Mouse (Mus musculus) gonadal fat pad, adult 2 months (tissue): ENCODE data around the gene Mfap3l. TPM values are rescaled to one million over a fixed set of nuclear protein-coding genes. Genes with fewer than 3 reads are reported as not detected.
"Not testable (repeated sequence)": the region's sequence is repeated elsewhere in the genome, so short reads cannot be mapped to it uniquely, and the experiment has no call there.

ENCODE experiments used
- DNase-seq: peaks from one replicate; pipeline ENCODE4 v3.0.0-alpha.2; 2012; ENCODE audit warnings: low read depth
- polyA plus RNA-seq: library from polyadenylated mRNA; depleted of rRNA; stranded (reverse); fragments of >200 nt; gene quantifications from 2 replicates; pipeline ENCODE4 v1.2.3, GENCODE M21; 2012; rRNA removed

Gene Mfap3l
- polyA plus RNA-seq, 1 experiment, result 24.9 TPM

DNA sequence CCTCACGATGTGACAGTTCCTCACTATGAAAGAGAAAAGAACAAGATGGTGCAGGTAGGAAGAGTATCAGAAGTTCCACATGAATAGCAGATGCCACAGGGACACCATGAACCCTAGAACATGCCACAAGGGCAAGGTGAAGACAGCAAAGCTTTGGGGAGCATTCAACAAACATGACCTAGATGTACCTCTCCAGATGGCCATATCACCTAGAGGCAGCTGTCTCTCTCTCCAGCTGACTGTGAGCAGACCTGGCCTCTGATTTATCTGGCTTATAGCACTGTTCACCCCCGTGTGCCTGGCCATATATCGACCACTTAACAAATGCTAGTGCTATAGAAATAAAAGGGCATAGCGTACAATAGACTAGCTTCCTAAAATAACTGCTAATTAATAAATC lies 17.5 kb downstream of the Mfap3l start:
- no peak for DNase-seq

DNA sequence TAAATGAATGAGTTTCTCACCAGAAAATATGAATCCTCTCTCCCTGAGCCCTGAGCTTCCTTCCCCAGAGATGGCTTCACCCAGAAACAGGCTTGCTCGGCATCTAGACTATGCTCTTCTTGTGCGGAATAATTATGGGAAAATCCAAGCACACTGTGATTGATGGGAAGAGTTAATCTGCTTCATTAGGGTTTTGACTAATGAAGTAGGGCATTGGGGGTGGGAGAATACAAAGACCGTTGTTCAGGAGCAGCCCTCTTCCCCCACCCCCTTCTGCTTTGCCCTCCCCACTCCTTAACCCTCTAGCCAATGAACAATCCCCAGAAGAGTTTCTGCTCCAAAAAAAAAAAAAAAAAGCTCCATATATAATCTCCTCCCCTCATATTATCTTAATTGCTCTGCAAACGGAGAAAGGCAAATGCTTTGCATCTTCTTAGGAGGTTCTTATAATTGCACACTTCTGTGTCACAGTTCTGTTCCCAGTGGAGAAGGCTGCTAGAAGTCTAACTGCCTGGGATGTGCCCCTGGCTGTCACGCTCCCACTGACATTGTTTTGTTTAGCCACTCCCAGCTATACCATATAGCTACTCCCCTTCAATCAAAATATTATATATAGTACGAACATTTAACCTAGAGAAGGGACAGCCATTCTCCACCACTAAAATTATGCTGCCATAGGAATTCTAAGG lies 24.9 kb downstream of the Mfap3l start:
- no peak for DNase-seq

DNA sequence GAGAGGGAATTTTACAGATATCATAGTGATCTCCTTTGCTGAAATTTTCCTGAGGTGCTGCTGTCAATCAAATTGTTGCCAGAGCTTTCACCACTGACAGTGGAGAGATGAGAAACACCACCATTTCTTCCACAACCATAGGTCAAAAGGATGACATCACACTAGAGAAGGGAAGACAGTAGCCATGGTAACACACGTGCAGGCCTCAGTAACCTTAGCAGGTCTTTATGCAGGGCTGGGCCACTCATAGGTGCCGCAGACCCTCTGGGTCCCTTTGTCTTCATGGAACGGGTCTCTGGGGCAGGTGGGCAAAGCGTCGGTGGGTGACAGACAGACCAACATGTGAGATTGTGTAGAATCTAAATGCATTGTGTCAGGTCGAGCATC lies 25.5 kb downstream of the Mfap3l start:
- DNase-seq, result no peak

DNA sequence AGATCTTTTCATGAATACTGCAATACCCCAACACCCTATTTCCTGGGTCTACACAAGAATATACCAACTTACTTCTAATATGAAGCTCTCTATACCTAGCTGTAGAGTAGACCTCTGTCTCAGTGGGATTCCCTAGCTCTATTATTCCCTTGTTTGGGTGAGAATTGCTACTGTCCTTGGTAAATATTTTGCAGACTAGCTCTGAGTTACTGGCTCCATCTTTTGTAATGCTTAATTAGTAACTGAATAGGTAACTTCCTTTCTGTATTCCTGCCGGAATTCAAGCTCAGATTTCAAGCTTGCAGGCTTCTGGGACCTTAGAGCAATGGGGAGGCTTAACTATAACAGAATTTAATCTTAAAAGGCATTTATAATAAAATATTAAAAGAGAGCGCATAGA lies 26.1 kb downstream of the Mfap3l start:
- DNase-seq, result not testable (repeated sequence)

DNA sequence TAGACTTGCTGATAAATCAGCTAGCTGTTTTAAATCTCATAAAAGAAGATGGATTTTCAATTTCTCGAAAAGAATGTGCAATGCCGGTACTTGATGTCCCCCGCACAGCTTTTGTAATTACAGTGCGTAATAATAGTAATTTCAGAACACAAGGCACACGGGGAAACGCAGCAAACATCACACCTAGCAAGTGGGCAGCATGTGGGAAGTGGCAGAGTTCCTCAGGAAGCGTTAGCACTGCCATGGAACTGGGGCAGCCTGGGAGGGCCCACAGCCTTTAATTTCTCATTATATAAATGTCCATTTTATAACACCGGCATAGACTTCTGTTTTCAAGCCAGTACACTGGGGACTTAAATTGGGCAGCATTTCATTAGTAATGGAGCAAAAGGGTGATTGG lies 27.1 kb downstream of the Mfap3l start:
- DNase-seq, result no peak

DNA sequence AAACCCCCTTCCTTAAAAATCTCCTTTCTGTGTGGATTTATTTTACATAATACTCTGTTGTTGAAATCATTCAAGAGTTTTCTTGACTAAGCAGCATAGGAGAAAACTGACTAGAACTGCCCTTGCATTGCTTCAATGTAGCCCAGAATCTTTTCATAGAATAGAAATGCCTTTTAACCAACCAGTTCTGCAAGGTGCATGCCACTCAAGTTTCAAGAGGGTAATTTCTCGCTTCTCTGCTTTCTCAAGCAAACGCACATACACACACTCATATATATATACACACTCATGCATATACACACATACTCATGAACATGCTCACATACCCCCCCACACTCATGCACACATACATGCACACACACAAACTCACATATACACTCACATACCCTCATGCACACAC lies 28.6 kb downstream of the Mfap3l start:
- DNase-seq, result no peak

DNA sequence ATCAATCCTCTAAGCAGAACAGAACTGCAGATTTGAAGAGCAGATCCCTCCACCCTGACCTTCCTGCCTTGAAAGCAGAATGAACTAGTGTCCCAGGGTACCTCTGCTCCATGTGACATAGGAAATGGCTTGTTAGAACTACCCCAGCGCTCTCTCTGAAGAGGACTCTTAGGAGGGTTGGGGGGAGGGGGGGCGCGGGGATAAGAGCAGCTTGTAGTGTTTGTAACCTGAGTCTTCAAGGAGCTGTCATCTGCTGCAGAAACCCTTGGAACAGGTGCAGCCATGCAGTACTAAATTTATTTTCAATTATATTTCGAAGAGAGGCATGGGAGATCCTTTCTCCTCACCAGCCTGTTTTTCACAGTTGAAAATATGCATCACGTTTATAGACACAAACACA lies 30.9 kb downstream of the Mfap3l start:
- DNase-seq, result no peak

DNA sequence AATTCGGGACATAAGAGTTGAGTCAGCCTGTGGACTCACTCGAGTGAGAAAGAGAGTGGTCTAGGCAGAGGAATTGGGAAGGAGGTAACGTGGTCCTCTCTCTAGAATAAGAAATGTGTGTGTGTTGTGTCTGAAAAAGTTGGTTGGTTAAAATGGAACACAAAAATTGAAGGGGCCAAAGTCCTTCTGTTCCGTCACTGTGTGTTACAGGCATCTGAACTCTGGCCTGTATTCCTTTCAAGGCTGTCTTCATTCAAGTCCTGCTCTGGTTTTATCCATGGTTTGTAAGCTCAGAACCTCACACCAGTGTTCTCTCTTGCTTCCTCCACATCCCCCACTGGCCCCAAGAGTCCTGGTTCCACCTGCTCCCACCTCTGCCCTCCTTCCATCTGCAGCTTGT lies 33.2 kb downstream of the Mfap3l start:
- no peak for DNase-seq

DNA sequence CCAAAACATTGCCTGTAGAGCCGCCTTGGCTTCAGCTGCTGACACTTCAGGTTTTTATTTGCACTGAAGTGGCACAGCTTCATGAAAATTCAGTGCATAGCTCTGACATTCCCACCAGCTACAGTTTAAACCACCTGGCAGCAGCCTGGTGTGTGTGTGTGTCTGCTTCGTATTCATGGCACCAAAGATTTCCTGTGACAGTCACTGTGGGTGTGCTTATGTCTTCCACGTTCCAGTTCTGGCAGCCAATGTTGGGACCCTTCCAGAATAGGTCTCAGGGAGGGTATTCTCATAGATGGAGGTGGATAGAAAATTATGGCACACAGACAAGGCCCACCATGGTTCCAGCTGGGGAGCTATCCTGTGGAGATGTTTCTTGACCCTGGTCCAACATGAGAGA lies 34.2 kb downstream of the Mfap3l start:
- DNase-seq, result no peak

DNA sequence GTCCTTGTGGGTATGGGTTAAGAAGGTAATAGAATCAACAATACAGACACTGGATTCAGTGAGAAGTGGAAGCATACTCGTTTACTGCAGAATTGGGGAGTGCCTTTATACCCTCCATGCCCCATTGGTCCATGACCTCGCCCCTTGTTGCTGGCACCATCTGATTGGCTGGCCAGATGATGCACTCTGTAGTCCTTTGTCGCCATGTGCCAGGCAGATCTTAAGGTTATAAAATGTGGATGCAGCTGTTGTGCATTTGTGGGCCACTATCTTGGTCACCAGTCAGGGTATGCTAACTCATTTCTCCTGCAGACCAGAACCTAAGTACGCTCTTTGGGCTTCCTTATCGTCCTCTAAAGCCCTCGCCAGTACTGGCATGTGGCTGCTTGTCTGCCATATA lies 46.0 kb downstream of the Mfap3l start:
- DNase-seq, result no peak

DNA sequence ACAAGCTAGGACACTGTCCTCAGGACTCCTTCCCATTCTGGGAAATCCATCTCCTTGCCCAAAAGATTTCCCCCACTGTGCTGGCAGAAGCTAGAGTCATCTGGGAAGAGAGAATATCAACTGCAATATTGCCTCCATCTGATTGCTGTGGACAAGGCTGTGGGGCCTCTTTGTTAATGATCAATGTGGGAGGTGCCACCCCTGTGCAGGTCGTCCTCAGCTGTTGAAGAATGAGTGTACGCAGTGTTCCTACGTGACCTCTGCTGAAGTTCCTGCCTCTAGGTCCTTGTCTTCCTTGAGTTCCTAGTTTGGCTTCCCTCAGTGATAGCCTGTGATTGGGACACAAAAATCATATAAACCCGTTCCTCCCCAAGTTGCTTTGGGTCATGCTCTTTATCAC lies 49.2 kb downstream of the Mfap3l start:
- no peak for DNase-seq

DNA sequence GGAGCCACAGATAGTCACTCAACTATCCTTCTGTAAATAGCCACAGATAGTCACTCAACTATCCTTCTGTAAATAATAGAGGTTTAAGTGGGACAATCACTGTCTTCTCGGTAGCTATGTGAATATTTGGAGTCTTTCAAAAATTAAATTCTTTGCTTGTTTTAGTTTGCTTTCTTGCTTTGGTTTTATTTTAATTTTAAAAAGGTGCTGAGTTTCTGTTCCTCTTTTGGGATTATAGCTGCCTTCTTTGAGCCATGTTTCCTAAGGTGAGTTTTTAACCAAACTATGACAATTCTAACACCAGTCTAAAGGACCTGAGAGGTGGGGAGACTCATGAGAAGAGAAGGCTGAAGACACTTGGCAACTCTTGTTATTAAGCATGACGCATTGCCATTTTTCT lies 49.7 kb downstream of the Mfap3l start:
- DNase-seq, result no peak

DNA sequence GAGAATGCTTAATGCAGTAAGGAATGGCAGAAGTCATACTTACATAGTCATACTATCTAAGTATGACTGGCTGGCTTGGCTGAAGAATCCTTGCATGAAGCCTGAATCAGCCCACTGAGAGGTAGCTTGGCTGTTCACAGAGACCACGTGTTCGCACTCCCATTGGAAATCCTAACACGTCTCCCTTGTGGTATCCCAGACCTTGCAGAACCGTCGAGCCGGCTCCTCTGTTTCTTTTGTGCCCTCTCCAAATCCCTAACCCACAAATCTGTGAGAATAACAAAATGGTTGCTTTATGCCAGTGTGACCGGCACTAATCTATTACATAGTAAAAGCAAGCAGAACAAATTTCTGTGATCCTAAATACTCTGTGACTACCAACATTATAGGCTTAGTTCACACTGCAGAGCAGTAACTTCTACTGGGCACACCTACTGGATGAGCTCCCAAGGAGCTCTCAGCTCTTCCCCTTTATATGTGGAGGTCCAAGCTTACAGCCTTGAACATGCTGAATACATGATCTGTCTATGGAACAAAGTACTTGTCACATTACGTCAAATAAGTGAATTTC lies 79.0 kb downstream of the Mfap3l start:
- no peak for DNase-seq

DNA sequence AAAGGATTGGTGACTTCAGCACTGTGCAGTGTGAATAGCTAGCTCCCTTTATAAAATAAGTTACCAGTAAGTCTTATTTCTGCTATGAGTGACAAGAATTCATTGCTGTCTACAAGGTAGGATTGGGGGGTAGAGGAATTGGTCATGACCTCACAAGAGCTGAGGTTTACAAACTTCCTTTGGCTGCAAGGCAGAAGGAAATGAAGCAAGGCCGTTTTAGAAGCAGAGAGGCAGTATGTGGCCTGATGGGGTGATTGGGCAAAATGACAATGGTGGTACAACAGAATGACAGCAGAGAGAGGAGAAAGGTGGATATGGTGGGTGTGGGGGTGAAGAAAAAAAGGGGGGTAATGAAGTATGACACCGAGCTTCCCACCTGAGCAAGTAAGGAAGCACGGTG lies 82.1 kb downstream of the Mfap3l start:
- no peak for DNase-seq

DNA sequence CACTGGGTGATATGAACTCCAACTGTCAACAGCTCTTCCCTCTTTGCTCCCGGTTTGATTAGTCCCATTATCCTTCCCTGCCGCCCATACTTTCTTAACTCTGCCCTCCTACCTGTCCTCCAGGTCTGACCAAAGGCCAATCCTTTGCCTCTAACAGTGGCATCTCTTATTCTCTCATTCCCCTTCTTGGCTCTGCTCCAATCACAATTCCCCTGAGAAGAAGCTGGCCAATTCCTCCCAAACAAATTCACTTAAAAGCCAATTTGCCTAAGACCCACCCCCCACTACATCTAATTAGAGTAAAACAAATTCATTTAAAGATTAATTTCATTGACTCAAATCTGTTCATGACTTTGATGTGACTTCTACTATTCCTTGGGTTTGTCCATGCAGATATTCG lies 86.1 kb downstream of the Mfap3l start:
- DNase-seq, result no peak

Other genes starting within 250 kb of the Mfap3l start
- not detected in 2 replicates for gene Gm10283, start 129.6 kb upstream of the Mfap3l start, polyA plus RNA-seq
- 0.15 TPM in 1 of 2 replicates, not detected in the other for gene Aadat, start 126.9 kb upstream of the Mfap3l start, polyA plus RNA-seq